ENCODE assay signal across 16 mouse cellular contexts in the genomic region with DNA sequence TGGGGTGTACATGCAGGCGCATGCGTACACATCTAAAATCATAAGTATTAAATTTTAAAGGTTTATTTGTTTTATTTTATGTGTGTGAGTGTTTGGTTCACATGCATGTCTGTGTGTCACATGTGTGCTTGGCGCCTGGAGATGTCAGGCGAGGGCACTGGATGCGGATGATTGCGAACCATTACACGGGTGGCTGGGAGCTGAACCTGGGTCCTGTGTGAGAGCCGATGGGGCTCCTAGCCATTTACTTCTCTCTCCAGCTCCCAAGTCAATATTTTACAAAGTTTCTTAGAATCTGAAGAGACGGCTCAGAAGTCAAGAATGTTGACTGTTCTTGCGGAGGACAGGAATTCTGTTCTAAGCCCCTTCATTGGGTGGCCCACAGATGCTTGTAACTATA.
"Had no signal": no experiment of that assay in that cellular context is flagged by ENCODE, and none has a peak within 500 bp of the region (broad histone marks: within the 10 kb centered on the region; RNA-seq: fewer than 3 reads in every experiment).

No protein-coding gene starts in this region.

- H3K27me3 ChIP-seq: neural tube, embryonic 13.5 days; neural tube, embryonic 15.5 days; stomach, embryonic 15.5 days had no signal

- H3K4me1 ChIP-seq: stomach, embryonic 15.5 days had no signal

- H3K9me3 ChIP-seq: neural tube, embryonic 13.5 days; neural tube, embryonic 15.5 days; stomach, embryonic 15.5 days had no signal

- H3K27ac ChIP-seq: neural tube, embryonic 13.5 days; neural tube, embryonic 15.5 days; stomach, embryonic 15.5 days; stomach, postnatal 0 days had no signal

- H3K36me3 ChIP-seq: neural tube, embryonic 13.5 days; neural tube, embryonic 15.5 days; stomach, embryonic 15.5 days had no signal

- DNase-seq: retina, postnatal 1 day; right cerebral cortex, adult 18-20 months; right cerebral cortex, postnatal 14 days; right cerebral cortex, postnatal 25 days; right cerebral cortex, postnatal 4 days; spleen, adult 18-20 months; thymus, adult 18-20 months; thymus, adult 2 months; thymus, postnatal 14 days; thymus, postnatal 25 days; thymus, postnatal 36 days; thymus, postnatal 4 days had no signal

- H3K4me2 ChIP-seq: neural tube, embryonic 13.5 days; neural tube, embryonic 15.5 days; stomach, embryonic 15.5 days had no signal

- H3K4me3 ChIP-seq: neural tube, embryonic 13.5 days; neural tube, embryonic 15.5 days; stomach, embryonic 15.5 days had no signal

- H3K9ac ChIP-seq: neural tube, embryonic 13.5 days; neural tube, embryonic 15.5 days; stomach, embryonic 15.5 days had no signal
